Mouse (Mus musculus): ENCODE data around the gene Asprv1. TPM values are rescaled to one million over a fixed set of nuclear protein-coding genes. Genes with fewer than 3 reads are reported as not detected.
A peak's percentile ranks its signal among the peaks of the same experiment; 100 is the strongest.

The Asprv1 gene
- polyA plus RNA-seq, 1 experiment from 2014 or later, result 1.5 TPM

DNA sequence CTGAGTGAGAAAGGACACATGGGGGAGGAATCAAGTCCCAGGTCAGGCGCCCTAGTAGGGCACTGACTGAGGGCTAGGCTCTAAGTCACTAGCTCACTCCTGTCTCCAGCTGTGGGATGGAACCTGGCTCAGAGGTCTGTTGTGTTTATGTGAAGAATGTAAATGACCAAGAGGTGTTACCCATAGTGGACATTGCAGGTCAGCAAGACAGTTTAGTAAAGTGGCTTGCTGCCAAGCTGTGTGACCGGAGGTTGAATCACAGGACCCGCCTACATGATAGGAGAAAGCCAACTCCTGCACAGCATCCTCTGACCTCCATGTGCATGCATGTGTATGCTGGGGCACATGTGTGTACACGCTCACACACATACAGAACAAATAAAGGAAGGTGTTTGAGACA lies 17.6 kb downstream of the Asprv1 start:
- Histone ChIP-seq H3K36me3 (peaks cover 27% of the 10 kb centered on the region), H3K4me1 (no peaks in the 10 kb centered on the region), H3K4me2 (no peak overlapping the region), H3K9ac (replicated peaks) (no peak overlapping the region), H3K4me3 (replicated peaks) (no peak overlapping the region), H3K27me3 (replicated peaks) (no peaks in the 10 kb centered on the region), H3K27ac (replicated peaks) (no peak overlapping the region), H3K9me3 (replicated peaks) (no peaks in the 10 kb centered on the region)
- 85% methylated on average over 4 of the region's 4 CpGs for WGBS
- no peak for ATAC-seq (ENCODE audit: low FRiP score)

GRCm38 (mm10) chr6:86646143-86646542 lies 18.2 kb downstream of the Asprv1 start:
- ATAC-seq (ENCODE audit: low FRiP score), result no peak

GRCm38 (mm10) chr6:86653026-86653425 lies 25.1 kb downstream of the Asprv1 start:
- no peak overlapping the region for H3K9ac ChIP-seq (replicated peaks)
- no peaks in the 10 kb centered on the region for H3K9me3 ChIP-seq (replicated peaks)
- no peak overlapping the region for H3K4me2 ChIP-seq
- H3K4me1 ChIP-seq, result no peaks in the 10 kb centered on the region
- H3K27me3 ChIP-seq (replicated peaks), result no peaks in the 10 kb centered on the region
- peaks cover 78% of the 10 kb centered on the region for H3K36me3 ChIP-seq
- H3K4me3 ChIP-seq (replicated peaks), result no peak overlapping the region
- no peak for ATAC-seq (ENCODE audit: low FRiP score)
- WGBS, result 94% methylated on average over 6 of the region's 6 CpGs
- no peak overlapping the region for H3K27ac ChIP-seq (replicated peaks)

More at GRCm38 (mm10) chr6:86646143-86646542, 18.2 kb downstream of the Asprv1 start:
- 79% methylated on average over 7 of the region's 7 CpGs for WGBS
- Histone ChIP-seq H3K4me3 (replicated peaks) (no peak overlapping the region), H3K9ac (replicated peaks) (no peak overlapping the region), H3K9me3 (replicated peaks) (no peaks in the 10 kb centered on the region), H3K27me3 (replicated peaks) (no peaks in the 10 kb centered on the region), H3K36me3 (peaks cover 33% of the 10 kb centered on the region), H3K4me1 (no peaks in the 10 kb centered on the region), H3K4me2 (no peak overlapping the region), H3K27ac (replicated peaks) (no peak overlapping the region)

- H3K27ac ChIP-seq (replicated peaks), result no peak overlapping the region
- no peaks in the 10 kb centered on the region for H3K4me1 ChIP-seq
- no peak overlapping the region for H3K4me2 ChIP-seq
- no peak overlapping the region for H3K4me3 ChIP-seq (replicated peaks)
- no peaks in the 10 kb centered on the region for H3K9me3 ChIP-seq (replicated peaks)
- H3K27me3 ChIP-seq (replicated peaks), result no peaks in the 10 kb centered on the region
- WGBS, result 78% methylated on average over 9 of the region's 9 CpGs
- H3K36me3 ChIP-seq, result peaks cover 77% of the 10 kb centered on the region
- no peak overlapping the region for H3K9ac ChIP-seq (replicated peaks)
- ATAC-seq (ENCODE audit: low FRiP score), result no peak
These were observed 26.4 kb downstream of the Asprv1 start for GRCm38 (mm10) chr6:86654270-86654916.

GRCm38 (mm10) chr6:86658501-86658900 lies 30.5 kb downstream of the Asprv1 start:
- H3K9ac ChIP-seq (replicated peaks), result no peak overlapping the region
- H3K27ac ChIP-seq (replicated peaks), result no peak overlapping the region
- ATAC-seq (ENCODE audit: low FRiP score), result no peak
- H3K4me1 ChIP-seq, result no peaks in the 10 kb centered on the region
- H3K4me2 ChIP-seq, result no peak overlapping the region
- WGBS, result 93% methylated on average over 3 of the region's 3 CpGs
- no peaks in the 10 kb centered on the region for H3K9me3 ChIP-seq (replicated peaks)
- no peaks in the 10 kb centered on the region for H3K27me3 ChIP-seq (replicated peaks)
- H3K4me3 ChIP-seq (replicated peaks), result no peak overlapping the region
- H3K36me3 ChIP-seq, result peaks cover 80% of the 10 kb centered on the region

- no peak for ATAC-seq (ENCODE audit: low FRiP score)
- H3K27me3 ChIP-seq (replicated peaks), result no peaks in the 10 kb centered on the region
- H3K36me3 ChIP-seq, result peaks cover 77% of the 10 kb centered on the region
- no peak overlapping the region for H3K4me3 ChIP-seq (replicated peaks)
- 82% methylated on average over 9 of the region's 9 CpGs for WGBS
- no peak overlapping the region for H3K4me2 ChIP-seq
- H3K9ac ChIP-seq (replicated peaks), result no peak overlapping the region
- H3K4me1 ChIP-seq, result no peaks in the 10 kb centered on the region
- H3K9me3 ChIP-seq (replicated peaks), result no peaks in the 10 kb centered on the region
- no peak overlapping the region for H3K27ac ChIP-seq (replicated peaks)
These were observed 32.4 kb downstream of the Asprv1 start for GRCm38 (mm10) chr6:86660161-86660877.

- H3K27ac ChIP-seq (replicated peaks), result no peak overlapping the region
- no peak overlapping the region for H3K9ac ChIP-seq (replicated peaks)
- peaks cover 47% of the 10 kb centered on the region for H3K36me3 ChIP-seq
- ATAC-seq (ENCODE audit: low FRiP score), result no peak
- WGBS, result 79% methylated on average over 5 of the region's 5 CpGs
- H3K4me1 ChIP-seq, result peaks cover 32% of the 10 kb centered on the region
- H3K4me3 ChIP-seq (replicated peaks), result no peak overlapping the region
- no peaks in the 10 kb centered on the region for H3K9me3 ChIP-seq (replicated peaks)
- H3K4me2 ChIP-seq, result no peak overlapping the region
- H3K27me3 ChIP-seq (replicated peaks), result no peaks in the 10 kb centered on the region
These were observed 37.1 kb downstream of the Asprv1 start for GRCm38 (mm10) chr6:86665076-86665475.

- 85% methylated on average over 17 of the region's 17 CpGs for WGBS
- no peak overlapping the region for H3K4me2 ChIP-seq
These were observed 37.8 kb downstream of the Asprv1 start for GRCm38 (mm10) chr6:86665560-86666307.

DNA sequence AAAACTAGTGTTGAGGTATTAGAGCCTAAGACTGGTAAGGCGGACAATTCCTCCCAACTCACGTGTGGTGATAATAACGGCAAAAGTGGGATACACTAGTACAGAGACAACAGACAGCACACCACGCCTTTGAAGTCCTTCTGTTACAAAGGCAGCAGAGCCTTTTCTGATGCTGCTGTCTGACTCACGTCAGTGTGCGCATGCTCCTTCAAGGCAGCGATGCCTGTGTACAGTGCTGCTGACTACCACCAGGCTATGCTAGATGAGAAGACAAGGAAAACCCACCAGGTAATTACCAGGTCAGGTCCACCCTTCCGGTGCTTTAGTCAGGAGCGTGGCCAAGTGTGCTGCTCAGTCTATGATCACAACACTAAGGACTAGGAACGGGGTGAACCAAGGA lies 39.1 kb downstream of the Asprv1 start:
- no peak overlapping the region for H3K27ac ChIP-seq (replicated peaks)
- H3K36me3 ChIP-seq, result peaks cover 34% of the 10 kb centered on the region
- no peaks in the 10 kb centered on the region for H3K27me3 ChIP-seq (replicated peaks)
- no peak overlapping the region for H3K4me3 ChIP-seq (replicated peaks)
- 93% methylated on average over 10 of the region's 10 CpGs for WGBS
- no peaks in the 10 kb centered on the region for H3K9me3 ChIP-seq (replicated peaks)
- H3K4me2 ChIP-seq, result peak overlapping the region; percentile 85
- peaks cover 32% of the 10 kb centered on the region for H3K4me1 ChIP-seq
- ATAC-seq (ENCODE audit: low FRiP score), result no peak
- H3K9ac ChIP-seq (replicated peaks), result no peak overlapping the region

More at GRCm38 (mm10) chr6:86665560-86666307, 37.8 kb downstream of the Asprv1 start:
- Histone ChIP-seq H3K27ac (replicated peaks) (no peak overlapping the region), H3K9me3 (replicated peaks) (no peaks in the 10 kb centered on the region), H3K36me3 (peaks cover 41% of the 10 kb centered on the region), H3K4me3 (replicated peaks) (no peak overlapping the region), H3K4me1 (peaks cover 32% of the 10 kb centered on the region), H3K27me3 (replicated peaks) (no peaks in the 10 kb centered on the region), H3K9ac (replicated peaks) (no peak overlapping the region)
- no peak for ATAC-seq (ENCODE audit: low FRiP score)

DNA sequence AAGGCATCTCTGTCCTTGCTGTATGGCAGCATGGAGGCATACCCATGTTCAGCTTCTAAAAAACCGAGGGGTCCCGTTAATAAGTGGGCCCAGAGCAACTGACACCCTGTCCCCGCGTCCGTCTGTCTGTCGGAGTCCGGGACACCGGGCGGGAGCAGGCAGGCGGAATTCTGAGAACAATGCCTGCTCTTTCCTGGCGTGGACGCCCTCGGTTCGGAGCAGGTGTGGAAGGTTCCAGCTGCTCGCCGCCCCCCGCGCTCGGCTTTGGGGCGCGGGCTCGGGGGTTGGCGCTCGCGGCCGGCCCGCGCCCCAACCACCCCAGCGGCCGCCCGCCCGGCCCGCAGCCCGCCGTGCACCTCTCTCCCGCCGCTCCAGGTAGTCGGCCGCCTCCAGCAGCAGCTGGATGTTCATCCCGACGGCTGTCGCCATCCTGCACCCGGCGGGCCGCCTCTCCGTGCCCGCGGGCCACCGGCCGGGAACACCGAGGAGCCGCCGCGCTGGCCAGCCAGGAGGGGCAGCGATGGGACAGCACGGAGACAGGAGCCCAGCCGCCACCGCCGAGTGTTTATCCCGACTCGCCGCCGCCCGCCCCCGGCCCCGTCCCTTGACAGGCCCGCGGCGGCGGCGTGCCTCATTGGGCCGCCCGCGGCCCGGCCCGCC lies 40.7 kb downstream of the Asprv1 start, which contains the start of gene Mxd1:
Gene Mxd1, minus strand, starts transcription at position 582 of the 660 bp plus-strand sequence.
- no peaks in the 10 kb centered on the region for H3K27me3 ChIP-seq (replicated peaks)
- 1% methylated on average over 57 of the region's 76 CpGs for WGBS
- peak within 1 kb of the TSS; percentile 85 for H3K4me2 ChIP-seq
- no peaks in the 10 kb centered on the region for H3K9me3 ChIP-seq (replicated peaks)
- no peak for ATAC-seq (ENCODE audit: low FRiP score)
- H3K36me3 ChIP-seq, result peaks cover 35% of the 10 kb centered on the region
- peak within 1 kb of the TSS; percentile 72 for H3K27ac ChIP-seq (replicated peaks)
- H3K9ac ChIP-seq (replicated peaks), result peak within 1 kb of the TSS; percentile 86
- peaks cover 32% of the 10 kb centered on the region for H3K4me1 ChIP-seq
- peak within 1 kb of the TSS; percentile 90 for H3K4me3 ChIP-seq (replicated peaks)

DNA sequence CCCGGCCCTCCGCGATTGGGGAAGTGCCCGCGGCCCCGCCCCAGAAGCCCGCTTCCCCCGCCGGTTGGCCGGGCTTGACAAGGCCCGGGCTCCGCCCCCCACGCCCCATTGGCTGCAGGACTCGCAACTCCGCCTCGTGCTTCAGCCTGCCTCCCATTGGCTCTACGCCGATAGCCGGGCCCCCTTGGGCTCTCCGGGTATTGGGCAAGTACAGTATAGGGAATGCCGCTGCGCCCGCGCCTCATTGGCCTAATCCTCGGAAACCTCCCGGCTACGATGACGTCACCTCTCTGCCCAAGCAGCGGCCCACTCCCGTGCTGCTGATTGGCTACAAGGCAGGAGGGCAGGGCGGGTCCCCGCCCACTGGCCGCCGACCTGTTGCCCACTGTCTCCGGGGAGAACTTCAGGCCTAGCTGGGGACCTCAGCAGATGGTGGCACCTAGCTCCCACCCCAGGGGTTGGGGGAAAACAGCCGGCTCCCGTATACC lies 41.3 kb downstream of the Asprv1 start:
- H3K4me3 ChIP-seq (replicated peaks), result peak overlapping the region; percentile 90
- peak overlapping the region; percentile 40; the same call in 1 of the 2 replicates for H3K9ac ChIP-seq (replicated peaks)
- H3K4me2 ChIP-seq, result peak overlapping the region; percentile 85
- WGBS, result 0% methylated on average over 29 of the region's 37 CpGs
- H3K4me1 ChIP-seq, result peaks cover 32% of the 10 kb centered on the region
- H3K36me3 ChIP-seq, result peaks cover 37% of the 10 kb centered on the region
- ATAC-seq (ENCODE audit: low FRiP score), result peak; percentile 100
- H3K9me3 ChIP-seq (replicated peaks), result no peaks in the 10 kb centered on the region
- peak overlapping the region; percentile 66 for H3K27ac ChIP-seq (replicated peaks)
- no peaks in the 10 kb centered on the region for H3K27me3 ChIP-seq (replicated peaks)

All from neural tube, embryonic 15.5 days (tissue).